8 mouse cellular contexts compared by ENCODE assay signal in the genomic region with DNA sequence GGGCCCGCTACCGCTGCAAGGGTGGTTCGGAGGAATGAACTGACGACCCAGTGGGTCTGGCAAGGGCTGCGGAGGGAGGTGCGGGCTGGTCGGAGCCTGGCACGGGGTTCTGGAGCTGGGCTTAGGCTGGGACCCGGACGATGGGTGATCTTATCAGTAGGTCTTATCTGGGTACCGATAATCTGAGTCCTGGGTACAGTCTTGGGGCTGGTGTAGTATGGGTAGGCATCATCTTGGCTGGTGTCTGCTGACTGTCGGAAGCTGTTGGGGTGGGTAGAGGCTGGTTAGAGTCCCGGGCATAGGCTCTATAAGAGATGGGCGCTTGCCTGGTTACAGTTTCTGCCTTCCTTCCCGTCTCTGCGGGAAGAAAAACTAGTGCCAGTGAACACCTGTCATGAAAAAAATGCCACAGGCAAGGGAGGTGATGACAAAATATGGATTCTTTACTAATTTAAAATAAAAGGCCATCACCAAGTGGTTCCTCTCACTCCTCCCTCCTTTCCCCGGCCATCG. TPM values are rescaled to one million over a fixed set of nuclear protein-coding genes. Genes with fewer than 3 reads are reported as not detected.
DNase-seq lines count a peak whose midpoint lies in the region; ATAC-seq lines count a peak whose summit lies in the region.

No protein-coding gene starts in this region.

- intact Hi-C loops in heart, postnatal 14 days (cut with DNase I), result loop anchor here (10.0 kb wide), 1 partner anchor 1130 kb away; no protein-coding TSS in a partner anchor

- no peaks in the 10 kb centered on the region for H3K9me3 ChIP-seq in heart, embryonic 16.5 days (replicated peaks; ENCODE audit: control insufficient read depth, low read length)
- no peaks in the 10 kb centered on the region for H3K9me3 ChIP-seq in embryonic facial prominence, embryonic 13.5 days
- H3K9me3 ChIP-seq in hindbrain, embryonic 11.5 days (ENCODE audit: control insufficient read depth, low read length), result no peaks in the 10 kb centered on the region
- no peaks in the 10 kb centered on the region for H3K9me3 ChIP-seq in midbrain, embryonic 13.5 days

- peak overlapping the region; percentile 74 for H3K4me2 ChIP-seq in heart, embryonic 16.5 days (ENCODE audit: low read depth, low read length)
- H3K4me2 ChIP-seq in embryonic facial prominence, embryonic 13.5 days, result peak overlapping the region; percentile 95
- peak overlapping the region; percentile 84 for H3K4me2 ChIP-seq in hindbrain, embryonic 11.5 days (replicated peaks; ENCODE audit: low read depth, low read length)
- peak overlapping the region; percentile 75 for H3K4me2 ChIP-seq in midbrain, embryonic 13.5 days (replicated peaks)

- 17% methylated on average over 18 of the region's 18 CpGs for WGBS in heart, embryonic 16.5 days
- 10% methylated on average over 18 of the region's 18 CpGs for WGBS in embryonic facial prominence, embryonic 13.5 days
- 8% methylated on average over 18 of the region's 18 CpGs for WGBS in hindbrain, embryonic 11.5 days
- WGBS in midbrain, embryonic 13.5 days, result 6% methylated on average over 18 of the region's 18 CpGs

- peaks cover 4% of the 10 kb centered on the region; the same call in 1 of the 2 replicates for H3K4me1 ChIP-seq in heart, embryonic 16.5 days (ENCODE audit: control insufficient read depth, insufficient read depth, low read length)
- 0 out of 2 replicates have a peak, but pooled peaks cover 14% of the 10 kb centered on the region for H3K4me1 ChIP-seq in embryonic facial prominence, embryonic 13.5 days
- peaks cover 6% of the 10 kb centered on the region for H3K4me1 ChIP-seq in hindbrain, embryonic 11.5 days (replicated peaks; ENCODE audit: control insufficient read depth, insufficient read depth, low read length)
- peaks cover 54% of the 10 kb centered on the region for H3K4me1 ChIP-seq in midbrain, embryonic 13.5 days (replicated peaks)

- peaks cover 79% of the 10 kb centered on the region for H3K27me3 ChIP-seq in heart, embryonic 16.5 days (ENCODE audit: control insufficient read depth, insufficient read depth, low read length)
- peaks cover 94% of the 10 kb centered on the region for H3K27me3 ChIP-seq in embryonic facial prominence, embryonic 13.5 days
- peaks cover 2% of the 10 kb centered on the region; the same call in 1 of the 2 replicates for H3K27me3 ChIP-seq in hindbrain, embryonic 11.5 days (ENCODE audit: control insufficient read depth, insufficient read depth, low read length)
- peaks cover 18% of the 10 kb centered on the region; the same call in 1 of the 2 replicates for H3K27me3 ChIP-seq in midbrain, embryonic 13.5 days

- H3K4me3 ChIP-seq in heart, embryonic 16.5 days (ENCODE audit: low read length), result peak overlapping the region; percentile 50
- peak overlapping the region; percentile 57 for H3K4me3 ChIP-seq in embryonic facial prominence, embryonic 13.5 days
- H3K4me3 ChIP-seq in hindbrain, embryonic 11.5 days (ENCODE audit: low read depth, low read length), result peak overlapping the region; percentile 83
- H3K4me3 ChIP-seq in midbrain, embryonic 13.5 days (replicated peaks), result peak overlapping the region; percentile 85

- no peak for DNase-seq in heart, postnatal 14 days
- no peak for DNase-seq in hindbrain, embryonic 11.5 days (ENCODE audit: low spot score)
- no peak for DNase-seq in B cell, adult 2 months
- no peak for DNase-seq in gastrocnemius, adult 8-10 months (ENCODE audit: low spot score in 2 of 2)
- no peak for DNase-seq in layer of hippocampus, adult 18-20 months (ENCODE audit: low spot score in 2 of 2)

- H3K27ac ChIP-seq in heart, embryonic 16.5 days (ENCODE audit: low read length), result no peak overlapping the region
- no peak overlapping the region for H3K27ac ChIP-seq in embryonic facial prominence, embryonic 13.5 days
- H3K27ac ChIP-seq in hindbrain, embryonic 11.5 days (ENCODE audit: low read depth, low read length), result peak overlapping the region; percentile 58; the same call in 1 of the 2 replicates
- H3K27ac ChIP-seq in midbrain, embryonic 13.5 days, result peak overlapping the region; percentile 82

- no peaks in the 10 kb centered on the region for H3K36me3 ChIP-seq in heart, embryonic 16.5 days (ENCODE audit: control insufficient read depth, insufficient read depth)
- H3K36me3 ChIP-seq in embryonic facial prominence, embryonic 13.5 days, result no peaks in the 10 kb centered on the region
- H3K36me3 ChIP-seq in hindbrain, embryonic 11.5 days (ENCODE audit: control insufficient read depth, insufficient read depth, low read length), result no peaks in the 10 kb centered on the region
- no peaks in the 10 kb centered on the region for H3K36me3 ChIP-seq in midbrain, embryonic 13.5 days

- H3K9ac ChIP-seq in heart, embryonic 16.5 days (ENCODE audit: low read length), result no peak overlapping the region
- peak overlapping the region; percentile 68 for H3K9ac ChIP-seq in embryonic facial prominence, embryonic 13.5 days
- H3K9ac ChIP-seq in hindbrain, embryonic 11.5 days (ENCODE audit: low read depth, low read length), result peak overlapping the region; percentile 90
- peak overlapping the region; percentile 83 for H3K9ac ChIP-seq in midbrain, embryonic 13.5 days (replicated peaks)

- no peak for ATAC-seq in heart, embryonic 16.5 days (replicated peaks; ENCODE audit: extremely low read depth, insufficient read depth, low FRiP score)
- 0 out of 2 replicates have a peak, but pooled peaks have one; percentile 8 for ATAC-seq in embryonic facial prominence, embryonic 13.5 days (ENCODE audit: insufficient number of reproducible peaks, insufficient read depth, low FRiP score, low TSS enrichment, low read depth)
- ATAC-seq in hindbrain, embryonic 11.5 days (ENCODE audit: low FRiP score), result no peak; the same call in 1 of the 2 replicates
- peak; percentile 10; the same call in 1 of the 2 replicates for ATAC-seq in midbrain, embryonic 13.5 days

RNA-seq across cellular contexts. Expression of a gene that starts 1.1 kb away (rescaled TPM):
- polyA plus RNA-seq in heart, embryonic 16.5 days (2015; fragmentation: Nextera tagmentation; extraction: Ambion mirVana), result 0.45 and 0.53 TPM in 2 replicates
- 1 to 10 TPM; 1.5 to 1.6 TPM for total RNA-seq in heart, postnatal 14 days (2021)
- polyA plus RNA-seq in embryonic facial prominence, embryonic 13.5 days (2015; fragmentation: Nextera tagmentation; extraction: Ambion mirVana), result 4.1 and 5.3 TPM in 2 replicates
- polyA plus RNA-seq in hindbrain, embryonic 11.5 days (2014; fragmentation: Nextera tagmentation; extraction: Ambion mirVana), result 8.4 and 9.6 TPM in 2 replicates
- 13.1 and 14.8 TPM in 2 replicates for polyA plus RNA-seq in midbrain, embryonic 13.5 days (2015; fragmentation: Nextera tagmentation; extraction: Ambion mirVana)
- 1 to 10 TPM; 2.4 to 4.3 (median 3.1) TPM for total RNA-seq in gastrocnemius, adult 8-10 months (2022)
- 100 to 1,000 TPM; 142 to 144 TPM for total RNA-seq in layer of hippocampus, adult 18-20 months (2021)

Comparison
In these comparisons a context has a peak if more than half of its experiments do, and no peak if none do; other contexts are left out.
1. ATAC-seq: peak in embryonic facial prominence, embryonic 13.5 days (single experiment) and midbrain, embryonic 13.5 days (single experiment); none in heart, embryonic 16.5 days (single experiment) and hindbrain, embryonic 11.5 days (single experiment).
2. H3K27ac ChIP-seq: peak in hindbrain, embryonic 11.5 days (single experiment) and midbrain, embryonic 13.5 days (single experiment); none in heart, embryonic 16.5 days (single experiment) and embryonic facial prominence, embryonic 13.5 days (single experiment).
3. Peak in every context shown above with its lines, with median percentiles within 50 percentile points of each other: H3K4me2 ChIP-seq and H3K4me3 ChIP-seq.